Mouse (Mus musculus): ENCODE data around the gene Lin9.
A peak's percentile ranks its signal among the peaks of the same experiment; 100 is the strongest.

Lin9 gene

DNA sequence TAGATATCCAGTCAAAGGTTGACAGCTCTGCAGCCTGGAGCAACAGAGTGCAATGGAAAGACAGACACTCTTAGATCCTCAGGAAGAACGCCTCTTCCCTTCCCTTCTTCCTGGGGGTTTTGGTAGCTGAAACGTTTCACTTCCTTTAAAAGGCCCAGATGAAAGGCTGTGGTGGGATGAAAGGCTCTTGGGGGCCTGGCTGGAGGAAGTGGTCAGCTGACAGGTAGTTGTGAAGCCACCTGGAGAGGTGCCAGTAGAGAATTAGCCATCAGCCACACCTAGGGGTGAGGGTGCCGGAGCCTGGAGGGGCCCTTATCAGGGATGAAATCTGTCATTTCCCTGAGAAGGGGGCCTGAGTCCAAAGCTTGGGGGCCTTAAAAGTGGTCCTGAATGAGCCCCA, 66.4 kb downstream of the Lin9 start:
- DNase-seq (ENCODE audit: low read depth in 1 of 2, low spot score in 2 of 2): no peak

DNA sequence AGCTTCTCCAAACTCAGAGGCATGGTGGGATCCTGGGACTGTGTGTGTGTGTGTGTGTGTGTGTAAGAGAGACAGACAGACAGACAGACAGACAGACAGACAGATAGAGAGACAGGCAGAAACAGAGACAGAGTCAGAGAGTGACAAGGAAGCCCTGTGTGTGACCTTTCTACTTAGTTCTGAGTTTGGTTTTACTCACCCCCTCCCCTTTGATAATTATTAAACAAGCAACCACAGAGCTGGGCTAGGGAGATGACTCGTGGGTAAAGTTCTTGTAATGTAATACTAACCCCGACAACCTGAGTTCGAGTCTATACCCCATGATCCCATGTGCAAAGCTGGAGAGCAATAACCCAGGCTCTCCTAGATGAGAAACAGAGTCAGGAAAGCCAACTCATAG, 66.9 kb downstream of the Lin9 start:
- no peak for DNase-seq (ENCODE audit: low read depth in 1 of 2, low spot score in 2 of 2)

DNA sequence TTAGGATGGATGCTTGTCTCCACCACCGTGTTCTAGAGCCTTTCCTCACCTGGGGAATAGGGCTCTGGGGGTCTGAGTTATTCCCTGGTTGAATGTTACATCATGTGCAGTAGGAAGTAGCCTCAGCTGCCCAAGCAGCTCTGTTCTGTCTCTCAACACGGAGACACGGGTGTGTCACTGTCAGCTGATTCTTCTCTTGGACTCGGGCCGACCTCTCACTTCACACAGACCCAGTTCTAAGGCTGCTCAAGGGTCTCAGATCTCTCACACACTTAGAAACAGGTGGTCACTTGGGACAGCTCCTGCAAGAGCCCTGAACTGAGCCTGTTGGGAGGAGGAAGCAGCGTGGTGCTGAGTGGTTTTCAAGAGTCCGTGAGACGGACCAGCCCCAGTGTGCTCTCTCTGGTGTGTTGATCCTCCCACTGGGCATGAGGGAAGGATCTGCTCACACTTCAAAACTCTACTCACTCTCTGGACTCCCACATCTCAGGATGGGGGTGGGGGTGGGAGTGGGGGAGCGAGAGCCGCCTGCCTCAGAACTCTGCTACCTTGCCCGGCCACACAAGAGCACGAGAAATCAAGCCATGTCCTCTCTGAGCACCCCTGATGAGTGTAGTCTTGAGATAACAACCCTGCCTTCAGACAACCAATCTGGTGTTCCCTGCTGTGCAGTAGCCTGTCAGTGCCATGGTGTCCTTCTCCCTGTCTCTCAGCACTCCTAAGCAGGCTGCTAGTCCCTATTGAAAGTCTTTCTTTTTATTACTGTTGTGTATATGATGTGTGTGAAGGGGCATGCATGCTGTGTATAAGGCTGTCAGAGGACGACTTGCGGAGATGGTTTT, 68.2 kb downstream of the Lin9 start:
- no peak for DNase-seq (ENCODE audit: low read depth in 1 of 2, low spot score in 2 of 2)

DNA sequence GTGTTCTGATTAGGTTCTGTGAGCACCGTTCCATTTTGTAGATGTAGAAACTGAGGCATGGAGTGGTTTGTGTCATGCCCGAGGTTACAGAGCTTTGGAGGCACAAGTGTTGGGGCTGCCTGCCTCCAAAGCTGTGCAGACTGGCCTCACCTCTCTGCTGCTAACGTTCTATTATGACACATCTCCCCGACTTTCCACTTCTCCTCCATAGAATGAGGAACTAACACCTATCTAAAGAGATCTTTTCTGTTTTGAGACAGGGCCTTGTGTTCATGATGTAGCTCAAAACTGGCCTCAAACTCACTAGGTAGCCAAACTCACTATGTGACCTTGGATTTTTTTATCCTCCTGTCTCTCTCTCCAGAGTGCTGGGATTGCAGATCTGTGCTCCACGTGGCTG, 77.8 kb downstream of the Lin9 start:
- DNase-seq (ENCODE audit: low read depth in 1 of 2, low spot score in 2 of 2): no peak

DNA sequence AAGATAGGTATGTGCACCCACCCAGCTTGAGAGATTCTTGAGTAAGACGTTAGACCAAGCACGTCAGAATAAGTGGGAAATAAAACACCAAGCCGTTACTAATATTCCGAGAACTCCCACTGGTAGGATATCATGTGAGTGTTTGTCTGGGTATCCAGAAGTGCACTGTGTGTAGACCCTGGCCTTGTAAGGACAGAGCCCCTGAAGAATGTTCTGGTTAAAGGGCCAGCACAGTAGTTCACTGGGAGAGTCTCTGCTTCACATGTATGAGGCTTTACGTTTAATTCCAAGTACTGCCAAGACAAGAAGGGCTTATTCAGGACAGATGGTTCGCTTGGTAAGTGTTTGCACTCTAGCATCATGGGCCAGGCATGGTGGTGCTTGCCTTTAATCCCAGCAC, 78.5 kb downstream of the Lin9 start:
- DNase-seq (ENCODE audit: low read depth in 1 of 2, low spot score in 2 of 2): no peak

DNA sequence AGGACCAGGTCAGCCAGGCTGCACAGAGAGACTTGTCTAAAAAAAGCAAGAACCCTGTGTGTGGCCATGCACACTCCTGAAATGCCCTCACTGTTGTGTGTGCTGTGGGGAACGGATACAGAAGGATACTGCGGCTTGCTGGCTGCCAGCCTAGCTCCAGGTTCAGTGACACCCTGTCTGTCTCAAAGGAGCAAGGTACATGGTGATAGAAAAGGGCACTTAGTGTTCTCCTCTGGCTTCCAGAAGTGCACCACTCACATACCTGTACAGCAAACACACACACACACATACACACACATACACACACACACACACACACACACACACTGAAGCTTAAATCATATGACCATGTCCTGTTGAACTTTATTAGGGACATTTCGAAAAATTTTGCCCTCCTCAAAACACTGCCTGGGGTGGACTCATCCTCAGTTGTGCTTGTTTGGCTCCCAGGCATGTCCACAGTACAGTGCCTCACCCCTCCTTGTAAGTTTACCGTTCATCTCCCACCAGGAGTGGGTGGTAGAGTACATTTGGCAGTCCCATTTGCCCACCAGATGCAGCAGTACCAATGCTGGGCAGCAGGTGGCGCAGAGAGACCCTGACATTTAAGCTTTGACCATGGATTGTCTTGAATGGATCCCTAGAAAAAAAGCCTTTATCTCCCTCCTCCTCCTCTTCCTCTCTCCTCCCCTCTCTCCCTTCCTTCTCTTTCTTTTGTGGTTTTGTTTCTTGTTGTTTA, 79.2 kb downstream of the Lin9 start:
- peak; percentile 43 to 75 for DNase-seq (ENCODE audit: low read depth in 1 of 2, low spot score in 2 of 2)

DNA sequence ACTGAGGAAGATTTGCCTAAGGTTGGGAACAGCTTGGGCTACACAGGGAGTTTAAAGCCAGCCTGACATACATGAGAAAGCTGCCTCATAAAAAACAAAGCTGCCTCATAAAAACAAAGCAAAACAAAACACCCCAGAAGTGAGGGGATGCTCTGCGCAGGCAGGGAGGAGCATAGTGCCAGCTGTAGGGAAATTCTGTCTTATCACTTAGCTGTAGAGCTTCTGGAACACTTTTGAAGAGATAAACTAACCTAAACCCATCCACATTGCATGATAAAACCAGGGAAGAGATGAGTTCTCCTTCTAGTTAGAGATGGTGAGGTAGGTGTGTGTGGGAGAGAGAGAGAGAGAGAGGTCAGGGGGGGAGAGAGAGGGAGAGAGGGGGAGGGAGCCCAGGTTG, 81.7 kb downstream of the Lin9 start:
- no peak for DNase-seq (ENCODE audit: low read depth in 1 of 2, low spot score in 2 of 2)

DNA sequence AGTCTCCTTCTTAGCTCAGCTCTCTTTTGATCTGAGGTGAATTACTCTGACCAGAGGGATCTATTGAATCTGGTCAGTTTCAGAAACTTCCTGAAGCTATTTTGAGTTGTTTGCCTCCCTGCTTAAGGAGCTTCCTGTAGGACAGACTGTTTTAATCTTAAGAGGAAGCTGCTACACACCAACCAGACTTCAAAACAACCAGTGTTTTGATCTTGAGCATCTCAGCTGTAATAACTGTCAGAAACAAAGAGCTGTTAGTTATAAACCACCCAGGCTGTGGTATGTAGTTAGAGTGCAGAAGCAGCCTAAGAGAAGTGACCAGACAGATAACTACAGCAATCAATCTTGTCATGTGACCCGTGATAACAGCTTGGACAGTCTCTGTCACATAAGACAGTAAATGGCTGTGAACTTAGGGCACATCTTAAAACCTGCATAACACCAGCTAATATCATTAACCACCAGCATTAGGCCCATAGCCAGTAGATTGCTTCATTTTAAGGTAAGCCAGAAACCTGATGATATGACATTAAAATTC, 82.8 kb downstream of the Lin9 start:
- no peak for DNase-seq (ENCODE audit: low read depth in 1 of 2, low spot score in 2 of 2)

DNA sequence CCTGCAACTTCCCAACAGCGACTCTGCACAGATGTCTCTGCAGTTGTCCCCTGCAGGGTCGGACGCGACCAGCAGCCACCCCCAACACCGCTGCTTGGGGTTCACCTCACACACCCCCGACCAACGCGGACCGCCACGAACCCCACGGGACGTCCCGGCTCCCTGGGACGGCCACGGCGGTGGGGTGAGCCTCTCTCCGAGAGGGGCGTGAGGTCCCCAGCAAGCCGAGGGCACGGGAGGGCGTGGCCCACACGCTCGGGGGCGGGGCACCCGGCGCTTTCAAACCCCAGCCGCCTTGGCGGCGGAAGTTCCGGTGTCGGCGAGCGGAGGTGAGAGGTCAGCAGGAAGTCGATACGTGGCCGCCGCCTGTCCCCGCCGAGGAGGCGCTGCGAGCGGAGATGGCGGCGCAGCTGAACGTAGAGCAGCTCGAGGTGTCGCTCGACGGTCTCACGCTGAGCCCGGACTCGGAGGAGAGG, 84.8 kb downstream of the Lin9 start, which contains the start of gene Acbd3:
Acbd3 (plus strand) TSS at position 340 of the 476 bp plus-strand sequence.
- DNase-seq (ENCODE audit: low read depth in 1 of 2, low spot score in 2 of 2): peak; percentile 72 to 80

DNA sequence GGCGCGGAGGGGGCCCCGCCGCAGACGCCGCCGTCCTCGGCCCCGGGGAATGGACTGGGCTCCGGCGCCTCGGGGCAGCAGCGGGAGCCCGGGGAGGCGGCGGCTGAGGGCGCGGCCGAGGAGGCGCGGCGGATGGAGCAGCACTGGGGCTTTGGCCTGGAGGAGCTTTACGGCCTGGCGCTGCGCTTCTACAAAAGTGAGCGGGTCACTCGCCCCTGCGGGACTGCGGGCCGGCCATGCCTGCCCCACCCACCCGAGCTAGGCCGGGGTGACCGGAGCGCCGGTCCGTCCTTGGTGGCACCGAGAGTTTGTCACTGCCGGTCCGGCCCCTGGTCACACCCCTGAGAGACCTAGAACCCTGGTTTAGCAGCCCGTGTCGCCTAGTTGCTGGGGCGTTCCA, 85.2 kb downstream of the Lin9 start:
- peak in 1 of 2 experiments; percentile 12 for DNase-seq (ENCODE audit: low read depth in 1 of 2, low spot score in 2 of 2)

DNA sequence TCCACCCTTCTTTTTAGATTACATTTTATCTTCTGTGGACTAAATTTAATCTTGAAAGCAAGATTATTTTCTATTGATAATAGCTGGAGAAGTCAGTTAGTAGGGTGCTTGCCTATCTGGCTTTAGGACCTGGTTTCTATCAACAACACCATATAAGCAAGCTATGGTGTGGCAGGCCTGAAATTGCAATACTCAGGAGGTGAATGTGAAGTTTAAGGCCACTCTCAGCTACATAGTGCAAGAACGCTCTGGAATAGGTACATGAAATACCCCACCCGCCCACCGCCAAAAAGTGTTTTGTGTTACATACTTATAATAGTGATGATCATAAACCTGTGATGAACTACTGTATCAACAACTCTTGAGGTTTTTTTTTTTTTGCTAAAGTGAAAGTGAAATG, 88.3 kb downstream of the Lin9 start:
- DNase-seq (ENCODE audit: low read depth in 1 of 2, low spot score in 2 of 2): no peak

Measured in monocyte, adult 2 months (primary cell).